Mouse (Mus musculus) MEL (cell line): ENCODE results near the gene Gjb4. TPM values are rescaled to one million over a fixed set of nuclear protein-coding genes. Genes with fewer than 3 reads are reported as not detected.

Source experiments
- DNase-seq: peaks from one replicate; pipeline ENCODE4 v3.0.0; 2011; ENCODE audit warnings: low read depth, low spot score
- H3K27ac ChIP-seq: 2 replicates; pipeline ENCODE4 v1.5.1; 2012; ENCODE audit warnings: low read depth, mild to moderate bottlenecking, control low read depth, low read length, moderate library complexity; ENCODE audit not compliant: control insufficient read depth
- H3K27me3 ChIP-seq, 2 experiments: fragments of 150-350 bp in 1 of 2; sonication (generic) in 1 of 2; 2 replicates each; pipeline ENCODE4 v1.6.1; 2012; ENCODE audit warnings: low read length in 2 of 2, mild to moderate bottlenecking in 2 of 2, improper control_type of control experiment in 1 of 2, moderate library complexity in 1 of 2; ENCODE audit not compliant: insufficient read depth in 2 of 2, control insufficient read depth in 1 of 2
- H3K36me3 ChIP-seq, 2 experiments: 2 replicates each; pipeline ENCODE4 v1.6.1; 2012 to 2014; ENCODE audit warnings: low read length in 2 of 2, improper control_type of control experiment in 1 of 2, inconsistent platforms in 1 of 2, mild to moderate bottlenecking in 1 of 2; ENCODE audit not compliant: insufficient read depth in 2 of 2, control insufficient read depth in 1 of 2
- H3K4me1 ChIP-seq, 2 experiments: fragments of 150-350 bp in 1 of 2; sonication (generic) in 1 of 2; 2 replicates each; pipeline ENCODE4 v1.6.1; 2012; ENCODE audit warnings: low read length in 2 of 2, improper control_type of control experiment in 1 of 2, mild to moderate bottlenecking in 1 of 2; ENCODE audit not compliant: insufficient read depth in 2 of 2, control insufficient read depth in 1 of 2
- H3K4me3 ChIP-seq, 2 experiments: fragments of 150-350 bp in 1 of 2; sonication (generic) in 1 of 2; 2 replicates each; pipeline ENCODE4 v1.5.1; 2012; ENCODE audit warnings: low read depth in 2 of 2, low read length in 2 of 2, mild to moderate bottlenecking in 2 of 2, moderate library complexity in 2 of 2, control low read depth in 1 of 2, improper control_type of control experiment in 1 of 2; ENCODE audit not compliant: control insufficient read depth in 1 of 2, insufficient read depth in 1 of 2
- H3K79me2 ChIP-seq: 2 replicates; pipeline ENCODE4 v1.6.1; 2012; ENCODE audit warnings: mild to moderate bottlenecking, low read length, moderate library complexity; ENCODE audit not compliant: control insufficient read depth, poor library complexity, insufficient read depth
- H3K9ac ChIP-seq: 2 replicates; pipeline ENCODE4 v1.6.1; 2012; ENCODE audit warnings: low read depth, mild to moderate bottlenecking, control low read depth, low read length, moderate library complexity; ENCODE audit not compliant: control insufficient read depth, poor library complexity, severe bottlenecking
- H3K9me3 ChIP-seq: fragments of 150-350 bp; sonication (generic); replicated peaks from 2 replicates; pipeline ENCODE4 v1.6.1; 2012; ENCODE audit warnings: mild to moderate bottlenecking, low read length, improper control_type of control experiment, moderate library complexity; ENCODE audit not compliant: insufficient read depth
- BHLHE40 ChIP-seq: IDR thresholded peaks from 2 replicates; pipeline ENCODE4 v1.6.1; 2012; ENCODE audit warnings: low read depth, mild to moderate bottlenecking, inconsistent platforms, low read length, improper control_type of control experiment, borderline replicate concordance
- CTCF ChIP-seq, 3 experiments: IDR thresholded peaks in 2 of 3; conservative IDR thresholded peaks in 1 of 3; 2 replicates each; pipeline ENCODE4 v1.5.1; 2011 to 2012; ENCODE audit warnings: low read length in 3 of 3, low read depth in 2 of 3, mild to moderate bottlenecking in 2 of 3, improper control_type of control experiment in 1 of 3, inconsistent platforms in 1 of 3, mixed read lengths in 1 of 3, moderate library complexity in 1 of 3; ENCODE audit not compliant: control insufficient read depth in 1 of 3, insufficient read depth in 1 of 3, poor library complexity in 1 of 3, severe bottlenecking in 1 of 3
- E2F4 ChIP-seq: IDR thresholded peaks from 2 replicates; pipeline ENCODE4 v1.6.1; 2011; ENCODE audit warnings: low read depth, low read length, improper control_type of control experiment, borderline replicate concordance
- ELF1 ChIP-seq: IDR thresholded peaks from 2 replicates; pipeline ENCODE4 v1.6.1; 2014; ENCODE audit warnings: low read depth, mild to moderate bottlenecking, inconsistent platforms, low read length, improper control_type of control experiment, moderate library complexity
- ETS1 ChIP-seq: IDR thresholded peaks from 2 replicates; pipeline ENCODE4 v1.6.1; 2012; ENCODE audit warnings: low read depth, mild to moderate bottlenecking, inconsistent platforms, low read length, improper control_type of control experiment, moderate library complexity
- GABPA ChIP-seq: IDR thresholded peaks from 2 replicates; pipeline ENCODE4 v1.6.1; 2012; ENCODE audit warnings: low read depth, mild to moderate bottlenecking, inconsistent platforms, low read length, improper control_type of control experiment, moderate library complexity
- GATA1 ChIP-seq: IDR thresholded peaks from 2 replicates; pipeline ENCODE4 v1.6.1; 2011; ENCODE audit warnings: low read depth, low read length, improper control_type of control experiment
- MAZ ChIP-seq: IDR thresholded peaks from 2 replicates; pipeline ENCODE4 v1.6.1; 2012; ENCODE audit warnings: low read depth, mild to moderate bottlenecking, inconsistent platforms, low read length, improper control_type of control experiment
- MEF2A ChIP-seq: IDR thresholded peaks from 2 replicates; pipeline ENCODE4 v1.6.1; 2014; ENCODE audit warnings: low read depth, mild to moderate bottlenecking, inconsistent platforms, low read length, improper control_type of control experiment; ENCODE audit not compliant: poor library complexity, insufficient replicate concordance, severe bottlenecking; ENCODE audit errors: extremely low read depth
- MYB ChIP-seq: IDR thresholded peaks from 2 replicates; pipeline ENCODE4 v1.6.1; 2011; ENCODE audit warnings: mild to moderate bottlenecking, low read depth, low read length, improper control_type of control experiment
- NELFE ChIP-seq: IDR thresholded peaks from 2 replicates; pipeline ENCODE4 v1.6.1; 2011; ENCODE audit warnings: low read depth, low read length, improper control_type of control experiment
- POLR2A ChIP-seq, 2 experiments: IDR thresholded peaks; 2 replicates each; pipeline ENCODE4 v1.6.1; 2011 to 2012; ENCODE audit warnings: low read length in 2 of 2, mild to moderate bottlenecking in 2 of 2, control low read depth in 1 of 2, improper control_type of control experiment in 1 of 2, low read depth in 1 of 2, moderate library complexity in 1 of 2; ENCODE audit not compliant: control insufficient read depth in 1 of 2, insufficient read depth in 1 of 2, poor library complexity in 1 of 2
- POLR2AphosphoS2 ChIP-seq: IDR thresholded peaks from 2 replicates; pipeline ENCODE4 v1.6.1; 2011; ENCODE audit warnings: low read length, improper control_type of control experiment
- RAD21 ChIP-seq: IDR thresholded peaks from 2 replicates; pipeline ENCODE4 v1.6.1; 2011; ENCODE audit warnings: mild to moderate bottlenecking, low read depth, low read length, improper control_type of control experiment
- RCOR1 ChIP-seq: IDR thresholded peaks from 2 replicates; pipeline ENCODE4 v1.6.1; 2012; ENCODE audit warnings: low read depth, mild to moderate bottlenecking, inconsistent platforms, low read length, improper control_type of control experiment
- SMC3 ChIP-seq: IDR thresholded peaks from 2 replicates; pipeline ENCODE4 v1.6.1; 2011; ENCODE audit warnings: low read depth, low read length, improper control_type of control experiment
- TBP ChIP-seq: IDR thresholded peaks from 2 replicates; pipeline ENCODE4 v1.8.0; 2011; ENCODE audit warnings: low read depth, low read length, improper control_type of control experiment
- USF1 ChIP-seq: IDR thresholded peaks from 2 replicates; pipeline ENCODE4 v1.6.1; 2014; ENCODE audit warnings: low read depth, mild to moderate bottlenecking, inconsistent platforms, low read length, improper control_type of control experiment, moderate library complexity
- ZC3H11A ChIP-seq: IDR thresholded peaks from 2 replicates; pipeline ENCODE4 v1.6.1; 2012; ENCODE audit warnings: low read depth, mild to moderate bottlenecking, inconsistent platforms, low read length, improper control_type of control experiment
- polyA plus RNA-seq, 2 experiments: library from polyadenylated mRNA; stranded (reverse) in 1 of 2; unstranded in 1 of 2; fragments of >175 nt in 1 of 2; fragments of >200 nt in 1 of 2; gene quantifications; 2 replicates each; pipeline versions ENCODE4 v1.2.1 to v1.2.4; 2012; ENCODE audit warnings: low replicate concordance in 2 of 2, low read depth in 1 of 2; ENCODE audit not compliant: insufficient read length in 2 of 2, insufficient read depth in 1 of 2, missing spikeins in 1 of 2
- total RNA-seq: library from RNA; depleted of rRNA; stranded (reverse); fragments of 300-350 nt; gene quantifications from 2 replicates; pipeline ENCODE4 v1.2.3, GENCODE M21; 2012

The Gjb4 gene
- total and polyA plus RNA-seq, 3 experiments = not detected

GRCm38 (mm10) chr4:127317143-127317542 lies 36.7 kb downstream of the Gjb4 start:
- H3K27me3 ChIP-seq = no peaks in the 10 kb centered on the region
- H3K36me3 ChIP-seq = no peaks in the 10 kb centered on the region
- H3K4me3 ChIP-seq = no peak overlapping the region
- H3K9ac ChIP-seq = no peak overlapping the region
- H3K9me3 ChIP-seq = no peaks in the 10 kb centered on the region
- no peak for TF ChIP-seq MYB
- TF ChIP-seq RCOR1 = no peak
- no peak for TF ChIP-seq RAD21
- TF ChIP-seq TBP = no peak
- no peak for TF ChIP-seq BHLHE40
- TF ChIP-seq POLR2AphosphoS2 = no peak
- TF ChIP-seq GATA1 = no peak
- no peak for TF ChIP-seq CTCF (IDR thresholded peaks at IDR 0.05 in 2 of 3, conservative IDR thresholded peaks at IDR 0.05 in 1 of 3; ENCODE audit: control insufficient read depth in 1 of 3, insufficient read depth in 1 of 3, low read depth in 2 of 3, low read length in 3 of 3, poor library complexity in 1 of 3, severe bottlenecking in 1 of 3)
- no peak for TF ChIP-seq MAZ
- no peak for TF ChIP-seq ETS1
- no peak for TF ChIP-seq GABPA
- no peak for TF ChIP-seq ZC3H11A
- TF ChIP-seq E2F4 = no peak
- H3K4me1 ChIP-seq = no peaks in the 10 kb centered on the region
- H3K79me2 ChIP-seq = no peaks in the 10 kb centered on the region
- no peak for DNase-seq
- H3K27ac ChIP-seq = no peak overlapping the region

GRCm38 (mm10) chr4:127315753-127316152 lies 38.1 kb downstream of the Gjb4 start:
- Histone ChIP-seq H3K4me3 (no peak overlapping the region), H3K4me1 (no peaks in the 10 kb centered on the region), H3K79me2 (no peaks in the 10 kb centered on the region), H3K27me3 (no peaks in the 10 kb centered on the region), H3K9ac (no peak overlapping the region), H3K36me3 (no peaks in the 10 kb centered on the region), H3K9me3 (no peaks in the 10 kb centered on the region), H3K27ac (no peak overlapping the region)
- DNase-seq = no peak
- TF ChIP-seq MEF2A (no peak), USF1 (no peak), ELF1 (no peak), BHLHE40 (no peak)

- no peaks in the 10 kb centered on the region for H3K27me3 ChIP-seq
- no peaks in the 10 kb centered on the region for H3K36me3 ChIP-seq
- H3K79me2 ChIP-seq = no peaks in the 10 kb centered on the region
- no peak overlapping the region for H3K9ac ChIP-seq
- DNase-seq = no peak
- TF ChIP-seq RCOR1 (no peak), POLR2A (IDR thresholded peaks at IDR 0.05; ENCODE audit: control insufficient read depth in 1 of 2, insufficient read depth in 1 of 2, low read depth in 1 of 2, low read length in 2 of 2, poor library complexity in 1 of 2) (no peak), SMC3 (no peak), USF1 (no peak), MEF2A (no peak), NELFE (no peak)
- H3K4me3 ChIP-seq = no peak overlapping the region
- no peak overlapping the region for H3K27ac ChIP-seq
- no peaks in the 10 kb centered on the region for H3K9me3 ChIP-seq
- H3K4me1 ChIP-seq = no peaks in the 10 kb centered on the region
Observed at GRCm38 (mm10) chr4:127314585-127314984, 39.3 kb downstream of the Gjb4 start.
